Mouse (Mus musculus) heart, embryonic 10.5 days (tissue): ENCODE results near the gene Cyp19a1. TPM values are rescaled to one million over a fixed set of nuclear protein-coding genes. Genes with fewer than 3 reads are reported as not detected.

Source experiments
- DNase-seq: peaks from one replicate; pipeline ENCODE4 v3.0.0-alpha.2; 2017; ENCODE audit warnings: low spot score
- H3K27ac ChIP-seq: fragments of 300-500 bp; sonication (generic); 2 replicates; pipeline ENCODE4 v1.5.1; 2016; ENCODE audit warnings: mild to moderate bottlenecking
- H3K27me3 ChIP-seq: fragments of 300-500 bp; sonication (generic); 2 replicates; pipeline ENCODE4 v1.6.1; 2016; ENCODE audit warnings: mild to moderate bottlenecking; ENCODE audit not compliant: poor library complexity, insufficient read depth, severe bottlenecking
- H3K36me3 ChIP-seq: fragments of 300-500 bp; sonication (generic); 2 replicates; pipeline ENCODE4 v1.6.1; 2016; ENCODE audit warnings: mild to moderate bottlenecking, moderate library complexity
- H3K4me1 ChIP-seq: fragments of 300-500 bp; sonication (generic); 2 replicates; pipeline ENCODE4 v1.6.1; 2016; ENCODE audit warnings: mild to moderate bottlenecking
- H3K4me3 ChIP-seq: fragments of 300-500 bp; sonication (generic); 2 replicates; pipeline ENCODE4 v1.5.1; 2016; ENCODE audit warnings: mild to moderate bottlenecking, moderate library complexity
- H3K9me3 ChIP-seq: fragments of 300-500 bp; sonication (generic); 2 replicates; pipeline ENCODE4 v1.6.1; 2016; ENCODE audit warnings: mild to moderate bottlenecking, moderate library complexity
- WGBS: fragments of 180-500 bp; shearing (Covaris S2); methylation state at CpG from one replicate; pipeline ENCODE4 v1.1.7; 2016; 5-methylcytosine and 5-hydroxymethylcytosine counted together
- polyA plus RNA-seq: library from polyadenylated mRNA; unstranded; fragments of >200 nt; fragmentation: Nextera tagmentation; extraction: Ambion mirVana; gene quantifications from 2 replicates; pipeline ENCODE4 v1.2.1, GENCODE M21; 2016

The Cyp19a1 gene
- polyA plus RNA-seq = not detected in 2 replicates

GRCm38 (mm10) chr9:54268010-54268409, at the start of gene Cyp19a1:
Gene Cyp19a1 (minus strand): TSS chr9:54268110.
- WGBS = 84% methylated on average over 7 of the region's 7 CpGs
- Histone ChIP-seq H3K27me3 (no peaks in the 10 kb centered on the region), H3K4me1 (no peaks in the 10 kb centered on the region), H3K4me3 (no peak within 1 kb of the TSS), H3K27ac (no peak within 1 kb of the TSS), H3K36me3 (no peaks in the 10 kb centered on the region), H3K9me3 (no peaks in the 10 kb centered on the region)
- no peak for DNase-seq

DNA sequence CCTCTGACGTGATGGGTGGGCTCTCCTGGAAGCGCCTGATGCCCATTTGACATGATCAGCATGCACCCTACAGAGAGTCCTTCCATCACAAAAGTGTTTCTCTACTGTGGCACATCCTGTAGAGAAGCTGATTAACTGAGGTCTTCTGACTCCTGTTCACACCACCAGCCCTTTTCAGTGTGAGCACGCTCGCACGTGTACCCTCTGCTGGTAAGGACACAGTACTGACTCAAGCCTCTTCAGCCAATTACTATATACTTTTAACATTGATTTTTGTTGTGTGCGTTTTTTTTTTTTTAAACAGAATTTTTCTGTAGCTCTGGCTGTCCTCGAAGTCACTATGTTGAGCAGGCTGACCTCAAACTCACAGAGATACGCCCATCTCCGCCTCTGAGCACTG, 48.5 kb upstream of the Cyp19a1 start:
- Histone ChIP-seq H3K4me3 (no peak overlapping the region), H3K36me3 (no peaks in the 10 kb centered on the region), H3K27me3 (peaks cover 4% of the 10 kb centered on the region; the same call in 1 of the 2 replicates), H3K27ac (no peak overlapping the region), H3K4me1 (no peaks in the 10 kb centered on the region), H3K9me3 (no peaks in the 10 kb centered on the region)
- DNase-seq = no peak
- WGBS = 69% methylated on average over 9 of the region's 9 CpGs

GRCm38 (mm10) chr9:54308751-54309358, 40.9 kb upstream of the Cyp19a1 start:
- Histone ChIP-seq H3K36me3 (no peaks in the 10 kb centered on the region), H3K27ac (no peak overlapping the region), H3K9me3 (no peaks in the 10 kb centered on the region), H3K27me3 (no peaks in the 10 kb centered on the region), H3K4me1 (no peaks in the 10 kb centered on the region), H3K4me3 (no peak overlapping the region)
- DNase-seq = no peak
- 74% methylated on average over 2 of the region's 2 CpGs for WGBS

GRCm38 (mm10) chr9:54308209-54308608, 40.3 kb upstream of the Cyp19a1 start:
- 61% methylated on average over 1 of the region's 1 CpGs for WGBS
- no peaks in the 10 kb centered on the region for H3K4me1 ChIP-seq
- no peaks in the 10 kb centered on the region for H3K27me3 ChIP-seq
- H3K9me3 ChIP-seq = no peaks in the 10 kb centered on the region
- H3K27ac ChIP-seq = no peak overlapping the region
- H3K4me3 ChIP-seq = no peak overlapping the region
- no peak for DNase-seq
- H3K36me3 ChIP-seq = no peaks in the 10 kb centered on the region

GRCm38 (mm10) chr9:54301255-54301654, 33.3 kb upstream of the Cyp19a1 start:
- Histone ChIP-seq H3K27me3 (no peaks in the 10 kb centered on the region), H3K4me1 (no peaks in the 10 kb centered on the region), H3K4me3 (no peak overlapping the region), H3K36me3 (no peaks in the 10 kb centered on the region), H3K27ac (no peak overlapping the region), H3K9me3 (no peaks in the 10 kb centered on the region)
- 82% methylated on average over 4 of the region's 4 CpGs for WGBS
- no peak for DNase-seq

DNA sequence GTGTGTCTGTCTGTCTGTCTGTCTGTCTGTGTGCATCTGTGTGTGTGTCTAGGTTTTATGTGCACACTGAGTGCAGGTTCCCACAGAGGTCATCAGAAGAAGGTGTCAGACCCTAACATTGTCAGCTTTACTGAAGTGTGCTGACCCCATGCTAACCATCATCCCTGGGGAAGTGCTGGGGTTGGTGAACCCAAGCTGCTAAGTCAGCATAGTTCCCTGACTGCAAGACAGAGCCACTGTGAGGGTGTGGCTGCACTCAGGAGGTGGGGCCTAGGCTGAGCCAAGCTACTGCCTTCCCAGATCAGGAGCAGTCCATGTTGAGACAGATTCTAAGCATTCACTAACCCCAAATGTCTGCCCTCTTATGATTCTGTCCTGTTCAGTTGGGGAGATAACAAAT, 31.9 kb upstream of the Cyp19a1 start:
- H3K27ac ChIP-seq = no peak overlapping the region
- no peak overlapping the region for H3K4me3 ChIP-seq
- no peaks in the 10 kb centered on the region for H3K9me3 ChIP-seq
- no peaks in the 10 kb centered on the region for H3K36me3 ChIP-seq
- H3K27me3 ChIP-seq = no peaks in the 10 kb centered on the region
- DNase-seq = no peak
- no peaks in the 10 kb centered on the region for H3K4me1 ChIP-seq

DNA sequence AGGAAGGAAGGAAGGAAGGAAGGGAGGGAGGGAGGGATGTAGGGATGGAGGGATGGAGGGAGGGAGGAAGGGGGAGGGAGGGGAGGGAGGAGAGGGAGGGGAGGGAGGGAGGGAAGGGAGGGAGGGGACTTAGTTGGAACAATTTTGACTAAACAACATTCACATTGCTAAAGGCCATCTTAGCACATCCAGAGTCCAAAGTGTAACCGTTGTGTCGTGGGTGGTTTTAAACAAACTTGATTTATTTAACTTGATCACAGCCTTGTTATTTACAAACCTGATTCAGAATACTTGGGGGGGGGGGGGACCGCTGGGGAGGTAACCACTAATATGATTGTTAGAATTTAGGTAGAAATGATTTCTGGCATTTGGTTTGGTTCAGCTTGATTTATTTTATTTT, 31.5 kb upstream of the Cyp19a1 start:
- 62% methylated on average over 3 of the region's 3 CpGs for WGBS
- H3K27ac ChIP-seq = no peak overlapping the region
- no peak for DNase-seq
- no peaks in the 10 kb centered on the region for H3K36me3 ChIP-seq
- H3K4me3 ChIP-seq = no peak overlapping the region
- H3K9me3 ChIP-seq = no peaks in the 10 kb centered on the region
- H3K27me3 ChIP-seq = no peaks in the 10 kb centered on the region
- H3K4me1 ChIP-seq = no peaks in the 10 kb centered on the region

- Histone ChIP-seq H3K27me3 (peaks cover 49% of the 10 kb centered on the region), H3K4me3 (no peak overlapping the region), H3K36me3 (no peaks in the 10 kb centered on the region), H3K9me3 (no peaks in the 10 kb centered on the region), H3K4me1 (peaks cover 9% of the 10 kb centered on the region), H3K27ac (no peak overlapping the region)
- WGBS = 63% methylated on average over 5 of the region's 5 CpGs
- no peak for DNase-seq
Measured at GRCm38 (mm10) chr9:54287804-54288203, 19.9 kb upstream of the Cyp19a1 start.

DNA sequence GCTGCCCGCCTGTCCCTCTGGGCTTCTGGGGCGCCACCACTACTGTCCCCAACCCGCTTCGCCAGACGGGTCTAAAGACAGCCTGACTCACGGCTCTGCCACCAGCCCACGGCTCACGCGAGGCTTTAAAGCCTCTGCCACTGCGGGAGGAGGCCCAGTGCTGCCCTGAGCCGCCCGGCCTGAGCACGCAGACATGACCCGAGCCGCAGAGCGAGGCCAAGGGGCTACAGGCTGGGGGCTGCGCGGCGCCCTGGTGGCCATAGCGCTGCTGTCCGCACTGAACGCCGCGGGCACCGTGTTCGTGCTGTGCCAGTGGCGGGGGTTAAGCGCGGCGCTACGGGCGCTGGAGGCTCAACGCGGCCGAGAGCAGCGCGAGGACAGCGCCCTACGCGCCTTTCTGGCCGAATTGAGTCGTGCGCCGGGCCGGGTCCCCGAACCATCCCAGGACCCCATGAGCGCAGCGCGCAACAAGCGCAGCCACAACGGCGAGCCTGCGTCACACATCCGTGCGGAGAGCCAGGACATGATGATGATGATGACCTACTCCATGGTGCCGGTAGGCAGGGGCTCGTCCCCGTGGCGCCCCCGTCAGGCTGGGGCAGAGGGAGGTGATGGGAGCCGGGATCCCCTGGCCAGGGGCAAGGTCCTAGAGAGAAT, 18.5 kb upstream of the Cyp19a1 start, which contains the start of gene Gldn:
Gene Gldn, plus strand, starts transcription at position 156 of the 657 bp plus-strand sequence.
- Histone ChIP-seq H3K4me1 (peaks cover 9% of the 10 kb centered on the region), H3K27me3 (peaks cover 49% of the 10 kb centered on the region), H3K27ac (no peak within 1 kb of the TSS), H3K4me3 (peak within 1 kb of the TSS; percentile 56), H3K9me3 (no peaks in the 10 kb centered on the region), H3K36me3 (no peaks in the 10 kb centered on the region)
- no peak for DNase-seq
- 4% methylated on average over 61 of the region's 61 CpGs for WGBS

DNA sequence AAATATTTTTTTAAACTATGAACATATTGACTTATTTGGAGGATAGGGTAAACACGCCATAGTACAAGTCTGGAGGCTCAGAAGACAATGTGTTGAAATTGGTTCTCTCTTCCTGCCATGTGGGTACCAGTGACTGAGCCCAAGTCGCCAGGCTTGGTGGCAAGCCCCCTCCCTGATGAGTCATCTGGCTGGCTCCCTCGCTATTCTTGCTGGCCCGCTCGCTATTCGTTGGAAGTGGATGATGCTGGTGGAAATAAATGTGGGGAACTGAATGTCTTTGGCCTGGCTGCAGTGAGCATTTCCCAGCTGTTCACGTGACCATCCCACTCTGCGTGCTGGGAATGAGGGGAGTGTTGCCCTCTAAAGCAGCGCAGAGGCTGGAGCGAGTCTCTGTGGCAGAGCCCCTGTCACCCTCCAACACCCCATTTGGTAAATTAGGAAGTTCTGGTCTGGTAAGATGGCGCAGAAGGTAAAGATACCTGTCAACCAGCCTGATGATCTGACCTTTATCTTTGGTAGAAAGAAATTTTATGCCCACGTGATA, 11.2 kb upstream of the Cyp19a1 start:
- Histone ChIP-seq H3K9me3 (no peaks in the 10 kb centered on the region), H3K4me1 (no peaks in the 10 kb centered on the region), H3K4me3 (no peak overlapping the region), H3K27ac (no peak overlapping the region), H3K36me3 (no peaks in the 10 kb centered on the region), H3K27me3 (0 out of 2 replicates have a peak, but pooled peaks cover 9% of the 10 kb centered on the region)
- 81% methylated on average over 12 of the region's 12 CpGs for WGBS
- DNase-seq = no peak

DNA sequence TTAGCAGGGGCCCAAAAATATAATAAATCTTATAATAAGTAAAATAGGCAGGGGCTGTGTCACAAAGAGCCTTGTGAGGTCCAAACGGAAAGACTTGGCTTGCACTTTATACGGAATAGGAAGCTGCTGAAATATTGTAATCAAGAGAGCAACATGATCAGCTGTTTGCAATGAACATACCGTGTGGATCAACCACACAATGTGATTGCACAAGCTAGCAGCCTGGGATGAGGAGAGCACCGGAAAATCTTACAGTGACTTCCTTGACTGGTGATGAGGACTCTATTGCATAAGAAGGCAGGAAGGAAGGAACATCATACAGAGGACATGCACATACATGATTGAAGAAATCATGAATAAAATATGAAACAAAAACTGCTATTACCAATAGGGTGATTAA, 7.4 kb upstream of the Cyp19a1 start:
- no peaks in the 10 kb centered on the region for H3K9me3 ChIP-seq
- WGBS = 83% methylated on average over 4 of the region's 4 CpGs
- no peak for DNase-seq
- no peaks in the 10 kb centered on the region for H3K4me1 ChIP-seq
- no peak overlapping the region for H3K27ac ChIP-seq
- no peak overlapping the region for H3K4me3 ChIP-seq
- H3K27me3 ChIP-seq = no peaks in the 10 kb centered on the region
- H3K36me3 ChIP-seq = no peaks in the 10 kb centered on the region

- H3K36me3 ChIP-seq = no peaks in the 10 kb centered on the region
- WGBS = 39% methylated on average over 5 of the region's 5 CpGs
- no peak for DNase-seq
- H3K27me3 ChIP-seq = no peaks in the 10 kb centered on the region
- no peak overlapping the region for H3K4me3 ChIP-seq
- no peak overlapping the region for H3K27ac ChIP-seq
- no peaks in the 10 kb centered on the region for H3K9me3 ChIP-seq
- no peaks in the 10 kb centered on the region for H3K4me1 ChIP-seq
Measured at GRCm38 (mm10) chr9:54270889-54271288, 3.0 kb upstream of the Cyp19a1 start.

DNA sequence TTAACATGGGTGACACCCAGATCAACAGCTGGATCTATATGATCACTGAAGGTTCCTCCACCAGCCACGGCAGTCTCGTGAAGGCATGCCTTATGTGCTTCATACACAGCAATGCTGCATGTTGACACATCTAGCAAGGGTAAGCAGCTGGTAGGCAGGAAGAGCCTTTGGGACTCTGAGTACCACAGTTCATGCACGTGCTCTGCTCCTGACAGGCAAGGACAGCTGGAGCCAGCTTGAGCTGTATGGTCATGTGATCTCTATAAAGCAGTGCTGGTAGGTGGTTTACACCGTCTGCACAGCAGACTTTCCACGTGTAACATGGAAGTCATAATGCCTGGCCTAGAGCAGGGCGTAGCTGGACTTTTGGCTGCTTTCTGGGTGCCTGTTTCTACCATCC, 2.1 kb upstream of the Cyp19a1 start:
- Histone ChIP-seq H3K27me3 (no peaks in the 10 kb centered on the region), H3K4me1 (no peaks in the 10 kb centered on the region), H3K9me3 (no peaks in the 10 kb centered on the region), H3K27ac (no peak overlapping the region), H3K4me3 (no peak overlapping the region), H3K36me3 (no peaks in the 10 kb centered on the region)
- 82% methylated on average over 6 of the region's 6 CpGs for WGBS
- DNase-seq = no peak
